Mouse (Mus musculus) spleen, postnatal 36 days (tissue): Measurements from ENCODE around the gene Rrp7a.
A peak's percentile ranks its signal among the peaks of the same experiment; 100 is the strongest.
"Not testable (repeated sequence)": the region's sequence is repeated elsewhere in the genome, so short reads cannot be mapped to it uniquely, and the experiment has no call there.

ENCODE experiments used
- DNase-seq, 2 experiments: peaks; one replicate each; pipeline ENCODE4 v3.0.0; 2022; ENCODE audit warnings: low spot score in 2 of 2, mixed read lengths in 1 of 2

Rrp7a gene

DNA sequence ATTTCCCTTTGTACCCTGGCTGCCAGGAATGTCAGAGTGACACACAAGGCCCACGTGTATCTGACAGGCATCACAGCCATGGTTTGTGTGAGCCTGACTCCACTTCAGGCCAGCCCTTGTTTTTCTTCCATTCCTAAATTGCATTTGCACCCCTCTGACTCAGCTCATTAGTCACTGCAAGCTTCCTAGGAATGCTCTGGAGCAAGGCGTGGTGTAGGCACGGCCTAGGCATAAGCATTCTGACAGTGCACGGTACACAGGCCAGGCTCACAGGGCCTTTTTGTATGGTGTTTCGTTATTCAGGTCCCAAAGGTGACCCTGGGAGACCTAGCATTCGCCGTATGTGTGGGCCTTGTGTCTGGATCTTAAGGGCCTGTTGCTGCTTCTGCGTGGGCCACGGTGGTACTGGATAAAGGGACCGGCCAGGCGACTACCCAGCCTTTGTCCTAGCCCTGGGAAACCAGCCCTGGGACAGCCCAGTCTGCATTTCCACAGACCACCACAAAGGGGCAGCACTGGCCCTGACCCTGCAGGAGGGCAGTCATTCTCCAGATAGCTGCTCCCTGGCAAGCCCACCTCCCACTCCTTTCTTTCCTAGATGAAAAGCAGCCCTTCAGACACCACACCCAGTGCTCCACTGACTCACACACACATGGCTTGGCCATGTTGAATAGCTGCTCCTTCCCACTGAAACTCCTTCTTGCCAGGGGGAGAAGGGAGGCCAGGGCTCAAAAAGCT lies 34.5 kb upstream of the Rrp7a start:
- peak in 1 of 2 experiments; percentile 37 for DNase-seq

DNA sequence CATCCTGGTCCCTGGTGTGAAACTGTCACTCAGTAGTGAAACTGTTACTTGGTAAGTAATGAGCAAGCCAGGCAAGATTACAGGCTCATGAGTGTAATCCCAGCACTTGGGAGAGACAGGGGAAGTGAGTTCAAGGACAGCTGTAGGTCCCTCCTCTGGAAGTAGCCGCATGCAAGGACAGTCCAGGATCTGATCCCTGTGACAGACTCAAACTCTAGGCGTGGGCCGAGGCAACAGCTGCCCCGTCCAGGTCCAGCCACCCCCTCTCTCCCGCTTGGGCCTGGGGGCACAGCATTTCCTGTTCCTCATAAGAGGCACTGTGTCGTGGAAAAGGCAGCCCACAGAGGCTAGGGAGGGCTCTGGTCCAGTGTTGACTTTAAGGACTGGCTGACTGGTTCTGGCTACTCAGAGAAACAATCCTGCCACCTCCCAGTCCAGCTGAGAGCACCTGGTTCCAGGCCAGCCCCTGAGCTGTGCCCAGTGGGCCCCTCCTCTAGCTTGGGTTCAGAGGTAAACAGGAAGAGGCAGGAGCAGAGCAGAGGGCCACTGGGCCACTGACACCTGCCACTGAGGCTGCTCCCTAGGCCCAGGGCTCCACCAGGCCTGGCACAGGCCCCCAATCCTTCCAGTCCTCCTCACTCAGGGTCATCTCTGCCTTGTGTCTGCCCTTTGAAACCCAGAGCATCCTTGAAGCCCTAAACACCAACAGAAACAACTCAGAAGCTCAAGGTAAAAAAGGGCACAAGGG lies 33.2 kb upstream of the Rrp7a start:
- DNase-seq, result no peak

DNA sequence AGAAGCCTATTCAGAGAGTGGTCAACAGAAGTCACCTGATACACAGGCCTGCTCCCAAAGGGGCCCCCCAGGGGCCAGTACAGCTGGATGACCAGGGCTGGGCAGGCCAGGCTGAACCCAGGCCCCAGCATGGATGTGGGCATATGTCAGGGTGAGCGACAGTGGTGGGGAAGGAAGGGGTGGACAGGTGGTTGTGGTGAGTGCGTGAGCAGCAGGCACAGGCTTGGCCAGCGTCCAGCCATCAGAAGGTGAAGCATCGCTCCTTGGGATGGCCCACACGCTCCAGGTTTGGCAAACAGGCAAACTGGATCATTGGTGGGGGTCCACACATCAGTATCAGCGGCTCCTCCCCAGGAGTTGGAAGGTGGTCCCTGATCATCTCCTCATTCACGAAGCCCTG lies 31.7 kb upstream of the Rrp7a start:
- no peak for DNase-seq

DNA sequence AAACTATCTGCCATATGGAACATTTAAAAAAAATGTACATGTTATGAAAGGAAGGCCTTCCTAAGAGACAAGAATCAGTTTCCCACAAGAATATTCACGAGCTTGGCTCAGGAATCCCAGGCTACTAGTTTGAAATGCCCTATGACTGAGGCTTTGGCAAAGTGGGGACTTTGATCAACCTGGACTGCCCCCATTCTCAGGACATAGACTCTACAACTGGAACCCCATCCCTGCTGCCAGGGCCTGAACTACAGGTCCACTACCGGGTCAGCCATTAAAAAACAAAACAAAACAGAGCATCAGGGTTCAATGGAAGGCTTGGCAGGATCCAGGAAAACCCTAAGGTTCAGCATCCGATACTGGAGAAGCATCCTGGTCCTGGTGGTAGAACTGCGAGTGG lies 28.1 kb upstream of the Rrp7a start:
- DNase-seq, result no peak

DNA sequence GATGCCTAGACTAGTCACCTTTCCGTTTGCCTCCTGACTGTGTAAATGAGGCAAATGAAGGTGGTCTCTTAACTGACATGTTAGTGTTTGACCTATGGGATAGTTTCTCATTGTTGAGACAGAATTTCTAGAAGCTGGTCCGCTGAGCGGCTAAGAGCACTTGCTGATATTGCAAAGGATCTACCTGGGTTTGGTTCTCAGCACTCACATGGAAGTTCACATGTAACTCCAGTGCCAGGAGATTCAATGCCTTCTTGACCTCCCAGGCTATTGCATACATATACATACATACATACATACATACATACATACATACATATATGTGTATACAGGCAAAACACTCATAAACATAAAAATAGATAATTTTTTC lies 27.5 kb upstream of the Rrp7a start:
- DNase-seq, result no peak

DNA sequence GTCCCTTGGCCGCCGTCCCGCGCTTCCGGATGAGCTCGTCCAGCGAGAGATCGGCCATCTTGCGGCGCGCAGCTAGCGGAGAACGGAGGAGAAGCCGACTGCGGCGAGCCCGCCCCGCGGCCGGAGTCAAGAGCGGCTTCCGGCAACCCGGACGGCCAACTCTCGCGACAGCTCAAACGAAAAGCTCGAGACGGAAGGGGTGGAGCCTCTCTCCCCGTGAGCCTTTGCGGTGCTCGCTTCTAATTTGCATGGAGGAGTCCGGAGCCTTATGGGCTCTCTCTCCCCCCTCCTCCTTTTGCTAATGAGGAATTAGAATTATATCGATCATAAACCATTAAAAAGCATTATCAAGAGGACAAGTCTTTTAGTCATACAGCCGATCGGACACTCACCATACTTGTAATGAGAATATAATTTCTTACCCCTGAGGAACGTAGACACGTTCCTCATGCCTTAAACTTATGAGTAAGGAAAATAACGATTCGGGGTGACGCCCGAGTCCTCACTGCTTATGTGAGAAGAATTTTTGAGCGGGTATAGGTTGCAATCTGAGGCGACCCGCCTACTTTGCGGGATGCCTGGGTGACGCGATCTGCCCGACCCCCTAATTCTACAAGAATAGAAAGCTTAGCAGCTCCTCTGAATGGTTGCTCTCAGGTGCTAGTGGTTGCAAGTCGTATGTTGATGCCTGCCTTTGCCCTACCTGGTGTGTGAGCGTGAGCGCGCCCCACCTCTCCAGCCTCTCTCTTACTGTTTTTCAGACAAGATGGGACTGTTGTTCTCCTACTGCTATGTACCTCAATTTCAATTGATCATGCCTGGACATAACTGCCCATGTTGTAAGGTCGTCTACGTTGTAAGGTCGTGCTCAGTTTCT lies 26.8 kb upstream of the Rrp7a start, which contains the start of gene Poldip3:
Gene Poldip3 (minus strand): TSS at position 189 of the 877 bp plus-strand sequence.
- peak; percentile 96 to 98 for DNase-seq

DNA sequence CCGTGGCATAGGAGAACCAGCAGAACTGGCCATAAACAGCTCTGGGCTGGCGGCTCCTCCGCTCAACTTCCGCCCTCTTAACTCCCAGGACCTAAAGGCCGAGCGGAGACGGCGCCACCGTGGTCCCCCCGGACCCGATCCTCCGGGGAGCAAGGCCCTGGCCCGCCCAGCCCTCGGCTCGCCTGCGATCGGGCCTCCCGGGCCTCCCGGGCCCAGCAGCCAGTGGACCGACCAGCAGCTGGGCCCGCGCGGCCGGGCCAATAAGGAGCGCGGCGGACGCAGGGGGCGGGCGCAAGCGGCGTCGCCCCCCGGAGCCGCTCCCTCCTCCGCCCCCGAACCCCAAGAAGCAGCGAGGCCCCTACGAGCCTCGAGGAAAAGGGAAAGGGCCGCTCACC lies 26.2 kb upstream of the Rrp7a start:
- DNase-seq, result no peak

DNA sequence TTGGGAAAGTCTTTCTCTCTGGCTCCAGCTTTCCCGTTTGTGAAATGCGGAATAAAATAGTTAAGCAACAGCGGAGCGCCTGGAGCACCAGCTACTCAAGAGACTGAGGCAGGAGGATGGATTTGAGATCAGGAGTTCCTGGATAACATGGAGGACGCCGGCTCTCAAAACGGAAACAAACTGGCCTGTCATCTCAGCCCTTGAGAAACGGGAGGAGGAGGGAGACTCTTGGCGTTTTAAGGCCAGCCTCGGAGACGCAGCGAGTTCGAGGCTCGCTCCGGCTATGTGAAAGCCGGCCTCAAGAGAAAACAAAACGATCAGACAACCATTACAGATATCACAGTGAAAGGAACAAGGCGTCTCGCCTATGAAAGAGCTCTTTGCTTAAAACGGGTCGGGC lies 25.8 kb upstream of the Rrp7a start:
- no peak for DNase-seq

DNA sequence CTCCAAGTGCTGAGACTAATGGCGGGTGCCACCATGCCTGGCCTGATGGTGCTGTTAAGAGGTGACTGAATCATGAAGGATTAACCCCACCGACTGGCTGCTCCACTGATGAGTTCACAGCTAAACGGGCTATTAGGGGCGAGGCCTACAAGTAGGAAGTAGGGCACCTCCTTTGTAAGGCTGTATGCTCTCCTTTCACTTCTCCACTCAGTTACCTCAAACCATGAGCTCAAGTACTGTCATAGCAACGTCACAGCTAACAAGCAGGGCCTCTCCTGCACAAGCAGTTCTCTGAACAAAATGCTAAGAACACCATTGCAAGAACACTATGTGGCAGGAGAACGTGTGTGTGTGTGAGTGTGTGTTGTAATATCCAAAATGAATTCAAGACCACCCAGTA lies 22.9 kb upstream of the Rrp7a start:
- DNase-seq, result peak in 1 of 2 experiments; percentile 10

DNA sequence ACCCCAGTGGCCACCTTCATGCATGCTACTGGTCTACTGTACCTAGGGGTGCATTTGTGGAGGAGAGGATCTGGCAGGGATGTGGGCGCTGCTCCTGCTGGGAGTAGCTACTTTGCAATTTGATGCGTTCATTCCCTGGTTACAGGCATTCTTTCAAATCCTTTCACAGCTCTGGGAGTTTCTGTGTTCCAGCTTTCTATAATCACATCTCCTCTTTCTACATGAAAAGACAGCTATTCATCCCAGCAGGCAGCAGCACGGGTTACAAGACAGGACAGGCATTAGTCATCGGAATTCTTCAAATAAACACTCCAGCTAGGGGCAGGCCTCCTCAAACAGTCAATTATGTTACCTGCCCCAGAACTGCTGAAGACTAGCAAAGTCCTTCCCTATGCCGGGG lies 20.3 kb upstream of the Rrp7a start:
- no peak for DNase-seq

DNA sequence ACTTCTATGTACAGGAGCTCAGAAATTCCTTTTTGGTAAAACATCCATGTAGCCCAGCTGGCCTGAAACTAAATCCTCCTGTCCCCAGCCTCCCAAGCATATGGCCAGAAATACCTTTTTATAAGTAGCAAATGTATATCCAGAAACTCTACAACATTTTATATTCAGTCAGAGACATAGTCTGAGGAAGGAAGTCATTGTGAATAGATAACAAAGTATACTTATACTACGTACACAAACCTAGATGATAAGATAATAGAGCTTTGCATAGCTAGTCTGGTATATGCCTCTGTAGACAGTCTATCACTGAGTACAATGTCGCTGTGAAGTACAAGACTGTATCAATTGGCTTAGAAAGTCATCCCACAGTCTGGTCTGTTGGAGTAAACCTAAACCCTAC lies 13.1 kb upstream of the Rrp7a start:
- no peak for DNase-seq

DNA sequence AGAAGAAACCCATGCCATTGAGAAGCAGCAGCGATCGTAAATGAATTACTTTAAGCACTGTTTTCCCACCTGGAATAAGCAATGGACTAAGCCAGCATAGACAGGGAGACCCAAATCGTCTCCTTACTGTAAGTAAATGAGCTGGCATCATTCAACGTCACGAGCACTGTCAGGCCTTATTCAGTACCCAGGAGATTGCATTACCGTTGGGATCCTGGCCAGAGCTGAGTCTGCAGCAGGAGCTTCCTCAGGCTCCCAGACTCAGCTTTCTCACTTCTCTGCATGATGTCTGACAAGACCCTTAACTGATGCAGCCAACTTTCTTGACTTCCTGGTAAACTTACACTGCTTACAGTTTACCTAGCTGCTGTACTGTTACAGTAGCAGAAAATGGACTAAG lies 12.1 kb upstream of the Rrp7a start:
- no peak for DNase-seq

DNA sequence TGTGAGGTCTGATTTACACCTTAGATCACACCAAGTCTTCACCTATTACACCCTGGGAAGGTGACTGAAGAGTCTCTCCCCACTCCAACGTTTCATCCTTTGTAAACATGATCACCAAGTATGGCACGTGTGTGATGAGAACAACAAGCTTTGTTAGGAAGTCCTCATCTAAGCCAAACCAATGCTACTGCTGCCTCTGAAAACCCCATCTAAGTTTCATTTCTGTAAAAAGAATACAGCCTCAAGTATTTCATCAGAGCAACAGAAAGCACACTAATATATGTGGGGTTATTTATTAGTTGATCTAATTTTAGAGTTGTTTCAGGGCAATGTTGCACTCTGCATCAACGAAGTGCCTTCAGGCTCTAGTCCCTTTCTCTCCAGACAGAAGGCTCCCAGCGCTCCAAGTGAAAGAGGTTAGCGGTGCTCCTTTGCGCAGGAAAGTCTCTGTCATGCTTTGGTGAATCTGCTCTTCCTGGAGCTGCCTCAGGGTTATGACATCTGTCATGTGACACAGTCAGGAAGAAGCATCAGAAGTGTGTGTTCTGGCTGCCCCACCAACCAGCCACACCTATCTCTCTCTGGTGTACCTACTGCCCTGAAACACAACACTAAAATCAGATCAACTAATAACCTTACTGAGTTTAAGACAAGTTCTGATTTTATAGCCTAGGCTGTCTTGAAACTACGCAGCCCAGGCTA lies 7.1 kb upstream of the Rrp7a start:
- DNase-seq, result no peak

DNA sequence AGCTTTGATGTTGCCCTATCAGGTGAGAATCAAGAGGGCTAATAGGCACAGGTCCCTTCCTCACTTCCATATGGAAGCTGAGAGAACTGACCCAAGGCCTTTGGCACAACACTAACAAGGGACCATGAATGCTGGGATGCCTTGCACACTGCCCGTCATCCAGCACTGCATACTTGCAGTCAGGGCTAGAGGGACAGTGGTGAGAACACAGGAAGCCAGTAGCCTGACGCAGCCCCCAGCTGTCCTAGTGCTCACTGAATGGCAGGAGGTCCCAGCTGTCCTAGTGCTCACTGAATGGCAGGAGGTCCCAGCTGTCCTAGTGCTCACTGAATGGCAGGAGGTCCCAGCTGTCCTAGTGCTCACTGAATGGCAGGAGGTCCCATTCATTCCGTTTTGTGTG lies 4.4 kb upstream of the Rrp7a start:
- not testable (repeated sequence) for DNase-seq

DNA sequence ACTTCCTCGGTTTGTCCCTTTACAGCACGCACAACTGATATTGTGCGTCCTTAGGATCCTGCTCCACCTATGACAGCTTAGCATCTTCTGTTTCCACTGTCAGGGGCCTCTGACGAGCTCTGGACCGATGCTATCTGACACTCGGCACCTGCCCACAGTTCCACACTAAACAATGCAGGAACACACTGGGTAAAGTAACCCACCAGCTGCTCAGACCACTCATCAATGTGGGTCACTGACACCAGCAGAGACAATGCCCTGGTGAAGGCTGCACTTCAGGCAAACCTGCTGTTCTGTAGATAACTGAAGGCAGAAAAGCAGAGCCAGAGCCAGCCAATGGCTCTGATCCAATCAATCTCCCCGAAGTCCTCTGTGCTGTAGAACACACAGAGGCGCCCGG lies 4.0 kb upstream of the Rrp7a start:
- DNase-seq, result no peak

DNA sequence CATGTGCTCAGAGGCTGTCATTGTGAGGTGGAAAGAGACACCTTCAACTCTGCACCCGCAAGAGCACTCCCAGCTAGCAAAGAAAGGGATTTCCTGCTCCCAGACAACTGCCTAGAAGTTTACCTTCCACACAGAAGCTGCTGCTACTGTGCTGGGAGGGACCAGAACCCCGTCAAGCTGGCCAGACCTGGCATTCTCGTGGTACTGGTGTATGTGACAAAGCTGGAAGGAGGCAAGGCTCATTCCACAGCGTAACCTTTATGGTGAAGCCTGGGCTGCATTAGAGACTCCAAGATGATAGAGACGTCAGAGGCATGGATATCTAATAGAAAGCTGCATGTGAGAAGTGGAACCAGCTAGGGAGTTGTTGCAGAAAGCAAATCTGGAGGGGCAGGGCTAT lies 2.0 kb upstream of the Rrp7a start:
- no peak for DNase-seq

DNA sequence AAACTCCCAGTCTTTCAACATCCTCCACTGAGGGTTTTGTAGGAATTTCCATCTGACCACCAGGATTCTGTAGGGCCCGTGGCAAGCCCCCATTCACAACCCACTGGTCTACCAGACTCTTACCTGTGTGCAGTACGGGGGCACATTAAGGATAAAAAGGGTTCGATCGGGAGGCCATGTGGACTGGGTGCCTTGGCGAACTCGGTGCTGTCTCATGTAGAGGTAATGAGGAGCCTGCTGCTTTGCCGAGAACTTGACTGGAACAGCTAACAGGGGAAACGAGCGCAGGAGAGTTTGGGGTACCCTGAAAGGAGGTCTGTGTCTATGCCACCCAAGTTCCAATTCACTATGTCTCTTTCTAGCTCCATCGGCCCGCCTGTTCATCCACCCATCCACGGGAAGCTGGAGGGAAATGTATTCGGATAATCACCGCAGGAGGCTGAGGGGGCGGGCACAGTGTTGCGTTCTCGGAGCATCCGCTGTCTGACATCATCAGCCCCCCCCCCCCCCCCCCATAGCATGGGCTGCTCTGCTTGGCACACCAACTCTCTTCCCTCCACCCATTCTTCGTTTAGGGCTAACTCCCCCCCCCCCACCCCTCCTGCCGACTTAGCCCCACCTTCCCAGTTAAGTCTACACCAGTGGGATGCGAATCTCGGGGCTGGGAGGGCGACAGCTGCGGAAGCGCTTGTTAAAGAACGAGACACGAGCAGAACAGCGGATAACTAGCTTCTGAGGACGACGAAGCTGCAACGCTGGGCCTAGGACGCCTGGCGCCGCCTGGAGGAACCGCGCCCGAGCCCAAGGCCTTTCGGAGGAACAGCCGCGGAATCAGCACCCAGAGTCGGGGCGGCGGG lies 664 bp downstream of the Rrp7a start:
- peak; percentile 13 to 31 for DNase-seq

DNA sequence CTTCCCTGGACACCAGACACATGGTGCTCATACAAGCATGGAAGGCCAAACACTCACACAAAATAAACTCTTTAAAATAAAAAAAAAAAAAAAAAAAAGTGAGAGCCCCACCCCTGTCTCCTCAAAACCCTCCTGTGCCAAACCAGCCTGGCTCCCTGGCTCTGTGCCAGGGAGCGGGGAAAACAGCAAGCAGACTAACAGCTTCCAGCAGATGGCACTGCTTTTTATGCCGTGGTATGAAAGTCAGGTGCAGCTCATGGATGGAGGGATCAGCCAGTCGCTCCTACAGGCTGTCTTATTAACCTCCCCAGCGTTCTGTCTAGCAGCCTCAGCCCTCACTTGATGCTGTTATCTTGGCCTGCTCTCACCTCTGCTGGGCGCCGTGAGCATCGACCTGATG lies 4.2 kb downstream of the Rrp7a start:
- DNase-seq, result no peak

DNA sequence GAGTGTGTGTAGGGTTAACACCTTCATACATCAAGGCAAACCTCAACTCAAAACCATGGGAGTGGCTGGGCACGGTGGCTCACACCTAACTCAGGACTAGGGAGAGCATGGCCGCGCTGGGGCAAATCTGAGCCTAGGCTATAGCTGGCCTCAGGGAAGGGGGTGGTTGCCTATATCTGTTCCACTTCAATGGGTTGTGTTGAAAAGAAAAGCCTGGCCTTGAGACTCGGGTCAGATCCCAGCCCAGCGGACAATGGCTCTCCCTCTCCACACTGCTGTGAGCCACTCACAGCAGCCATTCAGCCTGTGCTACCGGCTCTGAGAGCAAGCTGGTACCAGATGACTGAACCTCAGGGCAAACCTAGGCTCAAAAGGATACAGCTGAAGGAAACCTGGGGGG lies 7.5 kb downstream of the Rrp7a start:
- no peak for DNase-seq

DNA sequence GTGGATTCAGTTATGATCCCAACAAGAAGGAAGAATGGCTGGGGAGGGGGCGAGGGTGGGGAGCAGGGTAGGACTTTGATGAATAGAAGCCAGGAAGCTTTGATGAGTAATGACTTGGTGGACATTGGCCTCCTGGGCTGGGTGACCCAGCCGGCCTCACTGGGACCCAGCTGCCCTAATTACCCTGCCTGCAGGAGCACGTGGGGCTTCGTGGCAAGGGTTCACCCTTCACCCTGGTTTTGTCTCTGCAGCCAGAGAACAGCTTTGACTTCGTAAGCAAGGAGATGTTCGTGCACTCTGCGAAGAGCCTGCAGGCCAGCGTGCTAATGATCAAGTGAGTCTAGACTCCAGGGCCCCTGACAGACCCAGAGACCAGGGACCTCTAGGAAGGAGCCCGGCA lies 8.5 kb downstream of the Rrp7a start:
- DNase-seq, result no peak

DNA sequence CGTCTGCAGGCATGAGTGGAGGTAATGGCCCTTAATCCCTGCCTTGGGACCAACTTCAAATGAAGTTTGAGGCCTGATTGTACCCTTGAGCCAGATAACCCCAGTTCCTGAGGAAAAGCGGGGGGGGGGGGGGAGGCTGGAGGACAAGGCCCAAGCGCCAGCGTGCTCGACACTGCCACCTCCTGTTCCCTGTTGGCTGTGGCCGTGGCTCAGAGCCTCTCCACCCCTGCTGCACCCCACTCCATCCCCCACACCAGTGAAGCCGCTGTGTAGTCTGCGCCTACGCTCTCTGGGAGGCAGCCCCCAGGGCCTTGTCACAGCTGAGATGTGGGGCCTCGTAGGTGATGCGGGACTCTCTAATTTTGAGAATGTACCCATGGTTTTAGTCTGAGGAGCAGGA lies 9.7 kb downstream of the Rrp7a start:
- DNase-seq, result peak; percentile 34
